Comparison of ENCODE assay signal across 8 mouse cellular contexts in the genomic region with DNA sequence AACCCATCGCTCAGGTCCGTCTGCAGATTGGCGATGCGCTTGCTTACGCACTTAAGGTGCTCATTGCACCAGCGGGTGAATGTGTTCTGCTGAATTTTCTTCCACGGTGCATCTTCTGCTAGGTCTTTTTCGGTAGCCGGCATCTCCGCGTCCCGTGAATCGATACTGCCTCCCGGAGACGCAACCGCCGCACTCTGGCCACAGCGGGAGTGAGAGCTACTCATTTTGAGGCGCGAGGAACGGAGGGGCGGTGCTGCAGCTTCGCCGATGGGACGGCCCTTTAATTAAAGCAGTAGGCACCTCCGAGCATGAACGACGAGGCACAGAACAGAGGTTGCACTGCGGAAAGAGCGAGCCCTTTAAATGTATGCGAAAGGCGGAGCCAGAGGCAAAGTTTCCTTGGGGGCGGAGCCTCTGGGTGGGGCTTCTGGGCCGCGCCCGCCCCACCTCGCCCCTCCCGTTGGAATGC. TPM values are rescaled to one million over a fixed set of nuclear protein-coding genes. Genes with fewer than 3 reads are reported as not detected.
DNase-seq lines count a peak whose midpoint lies in the region; ATAC-seq and TF ChIP-seq lines count a peak whose summit lies in the region.

No protein-coding gene starts in this region.

- H3K27me3 ChIP-seq in hindbrain, postnatal 0 days (ENCODE audit: insufficient read depth, low read length) = no peaks in the 10 kb centered on the region

- TF ChIP-seq CTCF in gastrocnemius, adult 2 months (IDR thresholded peaks at IDR 0.05) = peak; percentile 25; the same call in 1 of the 2 replicates
- TF ChIP-seq CTCF in hindbrain, postnatal 0 days (IDR thresholded peaks at IDR 0.05; ENCODE audit: low read depth) = no peak

- no peaks in the 10 kb centered on the region for H3K4me1 ChIP-seq in hindbrain, postnatal 0 days (ENCODE audit: insufficient read depth, low read length)

- H3K36me3 ChIP-seq in hindbrain, postnatal 0 days (ENCODE audit: insufficient read depth, low read length) = peaks cover under 1% of the 10 kb centered on the region; the same call in 1 of the 2 replicates

- peak overlapping the region; percentile 68 for H3K4me2 ChIP-seq in hindbrain, postnatal 0 days (ENCODE audit: low read depth, low read length)

- peak overlapping the region; percentile 90 for H3K27ac ChIP-seq in gastrocnemius, adult 2 months
- peak overlapping the region; percentile 91 for H3K27ac ChIP-seq in hindbrain, postnatal 0 days

- 19% methylated on average over 38 of the region's 38 CpGs for WGBS in hindbrain, postnatal 0 days

- peak overlapping the region; percentile 68 for H3K9ac ChIP-seq in hindbrain, postnatal 0 days (replicated peaks; ENCODE audit: low read length)

- peak overlapping the region; percentile 81 for H3K4me3 ChIP-seq in gastrocnemius, adult 2 months
- H3K4me3 ChIP-seq in hindbrain, postnatal 0 days (ENCODE audit: low read length) = peak overlapping the region; percentile 48

- peak; percentile 58 for ATAC-seq in activated CD4-positive, CD25-positive, alpha-beta regulatory T cell, adult 4 months
- ATAC-seq in hindbrain, postnatal 0 days = peak; percentile 89
- ATAC-seq in megakaryocyte progenitor cell, adult 5-6 weeks (replicated peaks; ENCODE audit: poor library complexity) = peak; percentile 64

- intact Hi-C loops in gastrocnemius, adult 2 months (cut with DNase I) = loop anchor here (5.0 to 10.0 kb wide), 6 partner anchors 129 to 451 kb away; partner anchors contain the start of genes Fam3a, G6pdx, Hcfc1 and Ikbkg
- intact Hi-C loops in left cerebral cortex, postnatal 10 days (cut with DNase I) = loop anchor here (10.0 kb wide), 1 partner anchor 281 kb away; the partner anchor contains the start of gene Hcfc1

- peak; percentile 56 to 73 for DNase-seq in cerebellum, postnatal 4 days (ENCODE audit: low spot score in 2 of 2)
- peak; percentile 90 for DNase-seq in gastrocnemius, adult 2 months
- peak; percentile 94 for DNase-seq in hindbrain, postnatal 0 days (ENCODE audit: low spot score)
- DNase-seq in left cerebral cortex, postnatal 10 days (ENCODE audit: extremely low spot score in 1 of 2, low spot score in 2 of 2) = peak; percentile 84 to 90
- DNase-seq in right cerebral cortex, postnatal 10 days (ENCODE audit: low spot score in 2 of 2) = peak; percentile 92 to 95
- peak; percentile 61 for DNase-seq in urinary bladder, postnatal 25 days (ENCODE audit: low spot score)

- H3K9me3 ChIP-seq in hindbrain, postnatal 0 days (ENCODE audit: low read length) = no peaks in the 10 kb centered on the region

RNA-seq across cellular contexts. Expression of gene Flna, which starts 3.4 kb away (rescaled TPM):
- 100 to 1,000 TPM; 202 to 298 TPM for polyA plus RNA-seq in activated CD4-positive, CD25-positive, alpha-beta regulatory T cell, adult 4 months (2017; shearing (Covaris generic))
- total RNA-seq in gastrocnemius, adult 2 months (2021) = 10 to 100 TPM; 32.3 to 48.3 TPM
- 276 and 324 TPM in 2 replicates for total RNA-seq in hindbrain, postnatal 0 days (2014; rRNA removed)
- 57.2 and 58.6 TPM in 2 replicates for polyA plus RNA-seq in hindbrain, postnatal 0 days (2015; fragmentation: Nextera tagmentation; extraction: Ambion mirVana)
- 100 to 1,000 TPM; 199 to 211 TPM for total RNA-seq in left cerebral cortex, postnatal 10 days (2021)
- 158 and 196 TPM in 2 replicates for total RNA-seq in megakaryocyte progenitor cell, adult 5-6 weeks (2015)
- total RNA-seq in megakaryocyte progenitor cell, adult 5-6 weeks (2017) = 495 and 504 TPM in 2 replicates

RNA-seq across cellular contexts. Expression of gene Emd, which starts 8.2 kb away (rescaled TPM):
- polyA plus RNA-seq in activated CD4-positive, CD25-positive, alpha-beta regulatory T cell, adult 4 months (2017; shearing (Covaris generic)) = 10 to 100 TPM; 47.0 to 48.0 TPM
- 10 to 100 TPM; 25.7 to 30.3 TPM for total RNA-seq in gastrocnemius, adult 2 months (2021)
- total RNA-seq in hindbrain, postnatal 0 days (2014; rRNA removed) = 55.4 and 66.3 TPM in 2 replicates
- polyA plus RNA-seq in hindbrain, postnatal 0 days (2015; fragmentation: Nextera tagmentation; extraction: Ambion mirVana) = 15.6 and 18.2 TPM in 2 replicates
- total RNA-seq in left cerebral cortex, postnatal 10 days (2021) = 10 to 100 TPM; 43.9 to 44.4 TPM
- total RNA-seq in megakaryocyte progenitor cell, adult 5-6 weeks (2015) = 77.1 and 82.8 TPM in 2 replicates
- total RNA-seq in megakaryocyte progenitor cell, adult 5-6 weeks (2017) = 86.7 and 91.7 TPM in 2 replicates

RNA-seq across cellular contexts. Expression of gene Rpl10, which starts 24.4 kb away (rescaled TPM):
- 1,000 to 10,000 TPM in 1 of 2 experiments, 100 to 1,000 TPM in 1; 640 to 1,689 TPM for polyA plus RNA-seq in activated CD4-positive, CD25-positive, alpha-beta regulatory T cell, adult 4 months (2017; shearing (Covaris generic))
- total RNA-seq in gastrocnemius, adult 2 months (2021) = 100 to 1,000 TPM; 165 to 212 TPM
- total RNA-seq in hindbrain, postnatal 0 days (2014; rRNA removed) = 1,531 and 1,618 TPM in 2 replicates
- polyA plus RNA-seq in hindbrain, postnatal 0 days (2015; fragmentation: Nextera tagmentation; extraction: Ambion mirVana) = 375 and 384 TPM in 2 replicates
- 100 to 1,000 TPM; 150 to 215 TPM for total RNA-seq in left cerebral cortex, postnatal 10 days (2021)
- total RNA-seq in megakaryocyte progenitor cell, adult 5-6 weeks (2015) = 3,920 and 4,047 TPM in 2 replicates
- total RNA-seq in megakaryocyte progenitor cell, adult 5-6 weeks (2017) = 1,333 and 1,759 TPM in 2 replicates

RNA-seq across cellular contexts. Expression of gene Taz, which starts 35.5 kb away (rescaled TPM):
- 10 to 100 TPM; 42.1 to 51.3 TPM for polyA plus RNA-seq in activated CD4-positive, CD25-positive, alpha-beta regulatory T cell, adult 4 months (2017; shearing (Covaris generic))
- 10 to 100 TPM; 48.5 to 48.7 TPM for total RNA-seq in gastrocnemius, adult 2 months (2021)
- 51.5 and 81.2 TPM in 2 replicates for total RNA-seq in hindbrain, postnatal 0 days (2014; rRNA removed)
- 66.0 and 79.0 TPM in 2 replicates for polyA plus RNA-seq in hindbrain, postnatal 0 days (2015; fragmentation: Nextera tagmentation; extraction: Ambion mirVana)
- total RNA-seq in left cerebral cortex, postnatal 10 days (2021) = 10 to 100 TPM; 56.1 to 56.3 TPM
- 44.5 and 53.5 TPM in 2 replicates for total RNA-seq in megakaryocyte progenitor cell, adult 5-6 weeks (2015)
- 25.8 and 31.0 TPM in 2 replicates for total RNA-seq in megakaryocyte progenitor cell, adult 5-6 weeks (2017)

RNA-seq across cellular contexts. Expression of gene Dnase1l1, which starts 35.9 kb away (rescaled TPM):
- 10 to 100 TPM; 16.6 to 18.5 TPM for polyA plus RNA-seq in activated CD4-positive, CD25-positive, alpha-beta regulatory T cell, adult 4 months (2017; shearing (Covaris generic))
- total RNA-seq in gastrocnemius, adult 2 months (2021) = 100 to 1,000 TPM in 1 of 2 experiments, 10 to 100 TPM in 1; 98.0 to 105 TPM
- total RNA-seq in hindbrain, postnatal 0 days (2014; rRNA removed) = 3.5 and 3.6 TPM in 2 replicates
- polyA plus RNA-seq in hindbrain, postnatal 0 days (2015; fragmentation: Nextera tagmentation; extraction: Ambion mirVana) = 4.1 and 4.3 TPM in 2 replicates
- 1 to 10 TPM; 2.7 to 3.2 TPM for total RNA-seq in left cerebral cortex, postnatal 10 days (2021)
- total RNA-seq in megakaryocyte progenitor cell, adult 5-6 weeks (2015) = 21.2 and 24.5 TPM in 2 replicates
- total RNA-seq in megakaryocyte progenitor cell, adult 5-6 weeks (2017) = 7.1 and 17.4 TPM in 2 replicates

Comparison
In these comparisons a context has a peak if more than half of its experiments do, and no peak if none do; other contexts are left out.
1. Peak in every context shown above with its lines: DNase-seq, ATAC-seq, H3K4me3 ChIP-seq and H3K27ac ChIP-seq.